Mouse (Mus musculus) ovary, postnatal 10 days (tissue): ENCODE results near the gene Duoxa1.
"Not testable (repeated sequence)": the region's sequence is repeated elsewhere in the genome, so short reads cannot be mapped to it uniquely, and the experiment has no call there.

ENCODE experiments used
- DNase-seq: peaks from one replicate; pipeline ENCODE4 v3.0.0; 2022; ENCODE audit warnings: low spot score

Gene Duoxa1

DNA sequence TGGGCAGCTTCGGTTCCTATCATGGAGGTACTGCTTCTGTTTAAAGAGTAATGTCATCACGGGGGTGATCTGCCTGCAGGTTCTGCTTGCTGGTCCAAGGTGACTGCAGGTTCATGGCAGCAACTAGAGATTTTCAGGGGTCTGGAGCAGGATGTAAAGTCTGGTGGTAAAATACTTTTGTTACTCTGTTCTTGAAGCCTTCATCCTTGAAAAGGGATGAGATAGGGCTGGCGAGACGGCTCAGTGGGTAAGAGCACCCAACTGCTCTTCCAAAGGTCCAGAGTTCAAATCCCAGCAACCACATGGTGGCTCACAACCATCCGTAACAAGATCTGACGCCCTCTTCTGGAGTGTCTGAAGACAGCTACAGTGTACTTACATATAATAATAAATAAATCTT, 16.8 kb upstream of the Duoxa1 start:
- not testable (repeated sequence) for DNase-seq

DNA sequence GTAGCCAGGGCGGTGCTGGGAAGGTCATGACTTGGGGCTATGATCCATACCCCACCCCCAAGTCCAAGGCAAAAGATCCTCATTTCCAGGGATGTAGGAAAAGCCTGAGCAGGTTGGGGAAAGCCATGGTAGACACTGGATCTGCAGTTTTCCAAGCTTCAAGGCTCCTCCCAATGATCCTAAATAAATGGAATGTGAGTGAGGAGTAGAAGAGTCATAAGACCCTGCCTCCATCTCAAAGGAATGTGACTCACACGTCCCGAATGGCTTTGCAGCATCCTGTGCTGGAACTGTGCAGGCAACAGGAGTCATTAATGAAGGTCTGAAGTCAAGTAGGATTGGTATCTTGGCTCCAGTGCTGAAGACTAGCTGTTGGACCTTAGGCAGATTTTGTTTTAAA, 14.5 kb upstream of the Duoxa1 start:
- DNase-seq, result no peak

DNA sequence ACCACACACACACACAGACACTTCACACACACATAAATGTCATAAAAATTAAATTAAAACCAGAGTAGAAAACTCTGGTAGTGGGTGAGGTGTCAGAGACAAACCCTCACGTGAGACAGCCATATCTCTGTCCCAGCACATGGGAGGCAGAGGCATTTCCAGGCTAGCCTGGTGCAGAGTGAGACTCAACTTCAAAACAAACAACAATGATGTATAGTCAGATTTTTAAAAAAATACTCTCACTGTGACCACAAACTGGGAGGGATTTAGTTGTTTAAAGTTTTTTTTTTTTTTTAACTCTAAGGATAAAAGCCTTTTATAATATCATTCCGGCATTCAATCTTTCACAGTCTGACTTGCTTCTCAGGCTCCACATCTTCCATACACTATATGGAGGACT, 11.8 kb upstream of the Duoxa1 start:
- no peak for DNase-seq

DNA sequence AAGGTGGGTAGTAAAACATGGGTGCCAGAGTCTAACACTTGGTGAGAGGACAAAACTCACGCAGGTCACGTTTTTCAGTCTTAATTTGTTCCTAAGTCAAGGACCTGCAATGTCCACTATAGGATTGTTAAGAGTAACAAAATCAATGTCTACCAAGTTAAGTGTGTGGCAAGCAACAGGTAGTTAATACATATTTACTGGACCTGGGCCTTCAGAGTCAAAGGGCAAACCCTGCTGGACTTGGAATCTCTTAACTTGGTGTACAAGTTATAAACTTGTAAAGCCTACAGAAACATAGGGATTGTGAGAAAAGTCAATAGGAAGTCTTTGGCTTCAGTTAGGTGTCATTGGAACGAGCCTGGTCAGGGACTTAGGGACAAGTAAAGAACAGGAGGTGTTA, 11.1 kb upstream of the Duoxa1 start:
- no peak for DNase-seq

DNA sequence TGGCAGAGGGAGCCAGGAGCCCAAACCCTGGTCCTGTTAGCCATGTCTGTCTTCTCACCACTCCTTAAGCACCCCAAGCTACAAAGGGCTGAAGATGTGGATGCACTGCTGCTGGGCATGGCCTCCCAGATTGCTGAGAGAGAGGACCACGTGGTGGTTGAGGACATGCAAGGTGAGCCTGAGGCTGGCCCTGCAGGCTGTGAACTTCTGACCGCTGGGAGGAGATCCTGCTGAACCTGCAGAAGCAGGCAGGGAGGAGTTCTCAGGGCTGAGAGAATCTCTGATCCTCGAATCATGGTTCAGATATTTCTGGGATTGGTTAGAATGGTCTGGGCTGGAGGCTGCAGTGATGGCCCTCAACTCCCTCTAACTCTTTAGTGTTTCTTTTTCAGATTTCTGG, 10.4 kb upstream of the Duoxa1 start:
- DNase-seq, result no peak

DNA sequence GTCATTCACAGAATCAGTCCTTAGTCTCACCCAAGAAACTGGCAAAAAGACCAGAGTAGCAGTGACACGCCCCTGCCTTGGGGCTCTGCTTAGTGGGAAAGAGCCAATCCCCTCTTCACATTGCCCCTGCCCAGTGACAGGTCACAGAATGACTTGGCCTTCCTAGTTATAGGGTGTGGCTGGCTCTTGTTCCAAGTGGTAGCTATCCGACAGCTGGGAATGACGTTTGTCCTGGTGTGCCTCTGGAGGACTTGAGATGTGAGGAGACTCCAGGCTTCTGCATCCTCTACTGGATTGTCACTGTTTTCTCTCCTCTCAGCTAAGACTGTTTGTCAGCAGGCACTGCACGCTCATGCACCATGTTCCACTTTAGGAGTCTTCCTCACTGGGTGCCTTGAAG, 3.9 kb upstream of the Duoxa1 start:
- no peak for DNase-seq

DNA sequence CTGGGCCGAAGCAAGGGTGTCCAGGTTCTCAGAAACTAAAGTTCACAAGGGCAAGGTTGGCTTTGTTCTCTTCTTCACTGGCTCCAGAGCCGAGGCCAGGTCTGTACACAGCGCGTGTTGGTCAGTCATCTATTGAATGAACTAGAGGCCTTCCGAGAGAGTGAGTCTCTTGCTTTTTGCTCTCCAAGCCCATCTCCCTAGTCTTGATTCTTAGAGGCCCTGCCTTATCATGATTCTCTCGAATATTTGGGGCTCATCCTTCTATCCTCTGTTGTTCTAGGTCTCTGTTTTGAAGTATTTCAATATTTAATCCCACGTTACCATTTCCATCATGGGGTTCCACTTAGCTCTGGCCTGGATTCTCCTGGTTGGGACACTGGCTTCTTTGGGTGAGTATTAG, 1.8 kb upstream of the Duoxa1 start, which contains the start of gene Duox1:
Gene Duox1 (plus strand): TSS at position 301 of the 400 bp plus-strand sequence.
- no peak for DNase-seq

DNA sequence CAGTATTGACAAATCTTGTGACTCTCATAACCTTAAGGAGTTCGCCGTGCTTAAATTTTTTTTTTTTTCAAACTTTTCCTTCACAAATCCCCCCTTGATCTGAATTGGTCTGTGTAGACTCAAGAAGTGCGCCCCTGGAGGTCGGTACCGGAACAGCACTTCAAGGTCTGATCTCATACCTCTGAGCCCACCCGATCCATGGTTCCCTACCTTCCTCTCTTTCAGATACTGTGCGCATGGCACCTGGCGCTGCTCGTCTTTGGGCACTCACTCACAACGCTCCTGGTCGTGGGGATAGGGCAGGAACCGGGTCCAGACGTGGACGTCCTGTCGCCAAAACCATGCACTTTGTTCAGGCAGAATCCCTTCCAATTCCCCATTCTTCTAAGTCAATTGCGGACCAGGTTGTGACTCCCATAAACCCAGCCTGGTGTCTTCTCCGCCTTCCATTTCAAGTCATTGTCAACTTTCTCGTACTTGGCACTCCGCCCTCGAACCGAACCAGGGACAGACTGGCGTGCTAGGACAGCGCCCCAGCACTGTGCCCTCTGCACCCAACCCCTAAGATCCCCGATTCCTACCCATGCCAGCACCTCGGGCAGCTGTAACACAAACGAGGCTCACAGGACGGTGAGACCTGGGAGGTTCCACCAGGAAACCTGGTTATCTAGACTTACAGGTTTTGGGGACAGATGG, 660 bp downstream of the Duoxa1 start:
- DNase-seq, result peak; percentile 41

DNA sequence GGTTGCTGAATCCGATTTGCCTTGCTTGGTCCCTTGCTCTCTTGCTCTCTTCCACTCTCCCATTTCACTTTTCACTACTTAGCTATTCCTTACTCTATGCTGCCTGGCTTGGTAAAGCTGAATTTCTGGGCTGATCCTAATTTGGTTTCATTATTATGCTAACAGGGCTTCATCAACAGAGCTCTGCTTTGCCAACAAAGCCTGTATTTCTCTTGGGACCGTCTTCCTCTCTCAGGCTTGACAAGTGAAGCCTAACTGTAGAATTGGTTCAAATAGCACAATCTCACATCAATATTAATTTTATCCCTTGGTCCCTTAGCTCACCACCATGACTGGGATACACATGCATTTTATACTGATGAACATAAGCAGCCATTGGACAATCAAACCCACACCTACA, 2.0 kb downstream of the Duoxa1 start:
- no peak for DNase-seq

DNA sequence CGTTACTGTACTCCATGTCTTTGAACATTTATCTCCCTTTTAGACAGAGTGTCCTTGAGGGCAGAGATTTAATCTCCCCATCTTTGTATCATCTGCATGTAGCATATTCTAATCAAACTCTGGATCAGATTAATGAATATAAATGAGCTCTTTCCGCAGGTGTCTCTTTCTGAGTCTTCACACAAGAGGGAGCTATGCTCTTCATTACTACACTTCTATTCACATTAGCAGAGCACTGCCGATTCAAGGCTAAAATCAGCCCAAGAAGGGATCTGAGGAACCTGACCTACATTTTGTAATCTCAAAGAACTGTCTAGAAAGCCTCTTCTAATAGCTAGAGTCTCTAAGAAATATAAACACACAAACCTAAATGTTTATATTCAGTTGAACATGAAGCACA, 3.9 kb downstream of the Duoxa1 start:
- no peak for DNase-seq

DNA sequence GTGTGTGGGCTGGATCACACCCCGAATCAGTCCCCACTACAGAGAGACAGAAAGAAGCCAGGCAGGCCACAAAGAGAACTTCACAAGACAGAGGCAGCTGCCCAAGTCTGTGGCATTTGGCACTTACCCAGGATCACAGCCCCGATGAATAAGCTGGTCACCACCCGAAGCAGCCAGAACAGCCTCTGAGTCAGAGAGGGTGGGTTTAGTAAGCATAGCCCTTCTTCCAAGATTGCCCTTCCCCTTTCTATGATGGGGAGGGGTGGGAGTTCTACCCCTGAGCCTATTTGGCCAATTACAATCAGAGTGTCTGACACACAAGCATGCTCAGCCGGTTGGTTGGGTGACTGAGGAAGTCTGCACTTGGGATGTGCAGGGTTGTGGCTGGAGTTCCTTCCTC, 7.3 kb downstream of the Duoxa1 start:
- no peak for DNase-seq

DNA sequence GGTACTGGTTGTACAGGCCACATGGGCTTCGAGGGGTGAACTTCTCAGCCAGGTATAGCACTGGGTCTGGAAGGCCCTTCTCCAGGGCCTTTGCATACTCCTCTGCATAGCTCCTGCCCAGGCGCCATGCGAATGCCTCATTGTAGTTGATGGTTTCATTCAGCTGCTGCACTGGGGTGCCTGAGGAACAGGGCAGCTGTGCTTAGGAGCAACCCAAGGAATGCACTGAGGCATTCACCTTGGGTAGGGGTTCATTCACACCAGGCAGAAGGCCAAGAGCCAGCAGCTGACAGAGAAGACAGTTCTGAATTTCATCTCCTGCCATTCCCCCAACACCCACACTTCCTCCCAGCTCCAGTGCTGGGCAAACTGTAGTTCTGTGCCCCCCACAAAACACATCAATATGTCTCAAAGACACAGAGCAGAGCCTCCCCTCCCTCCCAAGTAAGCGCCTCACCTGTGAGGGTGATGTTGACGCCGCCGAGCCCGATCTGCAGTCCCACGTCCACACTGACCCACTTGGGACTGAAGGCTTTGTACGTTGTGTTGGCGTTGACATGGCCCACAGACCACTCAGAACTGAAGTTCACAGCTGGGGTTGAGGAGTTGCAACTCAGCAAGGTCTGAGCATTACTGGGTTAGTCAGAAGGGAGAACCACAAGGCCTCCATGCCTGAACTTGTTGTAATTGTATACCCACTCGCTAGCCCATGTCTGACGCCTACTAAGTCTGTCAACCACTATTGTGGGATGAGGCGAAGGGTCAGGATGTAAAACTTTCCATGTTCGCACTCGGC, 8.2 kb downstream of the Duoxa1 start:
- no peak for DNase-seq

DNA sequence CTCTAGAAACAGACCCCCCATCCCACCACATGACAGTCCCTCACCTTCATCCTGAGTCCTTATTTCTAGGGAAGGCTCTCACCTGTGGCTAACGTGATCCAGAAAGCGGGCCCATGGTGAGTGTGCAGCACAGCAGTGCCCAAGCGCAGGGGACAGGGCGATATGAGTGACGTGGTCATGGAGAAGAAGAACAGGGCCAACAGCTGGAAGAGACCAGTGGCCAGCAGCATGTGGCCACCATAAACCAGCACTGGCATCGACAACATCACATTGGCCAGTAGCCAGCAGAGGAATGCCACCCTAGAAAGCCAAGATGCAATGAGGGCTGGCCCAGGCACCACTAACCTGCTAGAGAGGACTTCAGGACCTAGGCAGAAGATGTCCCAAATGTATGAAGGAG, 9.0 kb downstream of the Duoxa1 start:
- DNase-seq, result no peak

DNA sequence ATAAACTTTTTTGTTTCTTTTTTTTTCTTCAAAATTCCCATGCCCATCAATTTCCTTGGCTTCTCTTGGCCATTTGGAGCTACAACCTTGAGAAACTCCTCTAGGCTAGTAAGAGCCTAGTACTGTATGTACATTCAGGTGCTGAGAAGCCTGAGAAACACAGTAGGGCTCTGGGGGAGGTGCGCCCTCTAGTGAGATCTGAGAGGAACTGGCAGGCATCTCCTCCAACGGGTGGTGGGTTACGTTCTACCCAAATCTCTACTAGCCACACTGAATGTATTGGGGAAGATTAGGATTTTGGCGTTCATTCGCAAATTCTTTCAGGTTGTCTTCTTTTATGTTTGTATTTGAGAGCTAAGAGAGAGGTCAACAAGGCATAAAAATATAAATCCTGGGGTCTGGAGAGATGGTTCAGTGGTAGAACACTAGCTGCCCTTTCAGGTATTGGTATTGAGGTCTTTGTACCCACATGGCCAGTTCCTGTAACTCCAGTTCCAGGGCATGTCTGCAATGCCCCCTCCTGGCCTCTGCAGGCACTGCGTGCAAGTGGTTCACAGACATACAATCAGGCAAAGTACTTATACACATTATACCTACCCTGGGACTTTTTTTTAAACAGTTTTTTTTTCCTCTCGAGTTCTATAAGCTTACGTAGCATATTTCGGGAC, 10.8 kb downstream of the Duoxa1 start:
- DNase-seq, result no peak

DNA sequence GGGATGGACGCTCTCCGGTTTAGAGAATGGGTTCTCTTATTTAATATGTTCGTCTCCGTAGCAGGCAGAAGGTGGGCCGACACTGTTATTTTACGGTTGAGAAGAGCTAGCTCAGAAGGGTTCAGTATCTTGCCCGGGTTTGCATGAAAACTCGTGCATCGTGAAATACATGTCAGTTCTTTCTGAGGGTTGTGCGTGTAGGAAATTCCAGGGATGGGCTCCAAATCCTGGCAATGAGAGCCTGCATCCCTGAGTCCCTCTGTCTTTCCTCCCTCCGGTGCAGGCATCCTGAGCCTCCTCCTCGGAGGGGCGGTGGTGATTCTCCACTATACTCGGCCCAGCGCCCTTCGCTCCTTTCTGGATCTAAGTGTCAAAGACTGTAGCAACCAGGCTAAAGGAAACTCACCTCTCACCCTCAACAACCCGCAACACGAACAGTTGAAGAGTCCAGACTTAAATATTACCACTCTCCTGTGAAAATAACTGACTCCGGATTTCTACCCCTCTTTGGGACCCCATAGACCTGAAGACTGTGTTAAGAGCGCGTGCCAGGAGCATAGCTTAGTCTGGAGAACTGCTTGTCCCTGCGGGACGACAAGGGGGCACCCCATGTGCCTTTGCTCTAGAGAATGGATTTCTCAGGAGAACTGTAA, 11.5 kb downstream of the Duoxa1 start:
- DNase-seq, result no peak

DNA sequence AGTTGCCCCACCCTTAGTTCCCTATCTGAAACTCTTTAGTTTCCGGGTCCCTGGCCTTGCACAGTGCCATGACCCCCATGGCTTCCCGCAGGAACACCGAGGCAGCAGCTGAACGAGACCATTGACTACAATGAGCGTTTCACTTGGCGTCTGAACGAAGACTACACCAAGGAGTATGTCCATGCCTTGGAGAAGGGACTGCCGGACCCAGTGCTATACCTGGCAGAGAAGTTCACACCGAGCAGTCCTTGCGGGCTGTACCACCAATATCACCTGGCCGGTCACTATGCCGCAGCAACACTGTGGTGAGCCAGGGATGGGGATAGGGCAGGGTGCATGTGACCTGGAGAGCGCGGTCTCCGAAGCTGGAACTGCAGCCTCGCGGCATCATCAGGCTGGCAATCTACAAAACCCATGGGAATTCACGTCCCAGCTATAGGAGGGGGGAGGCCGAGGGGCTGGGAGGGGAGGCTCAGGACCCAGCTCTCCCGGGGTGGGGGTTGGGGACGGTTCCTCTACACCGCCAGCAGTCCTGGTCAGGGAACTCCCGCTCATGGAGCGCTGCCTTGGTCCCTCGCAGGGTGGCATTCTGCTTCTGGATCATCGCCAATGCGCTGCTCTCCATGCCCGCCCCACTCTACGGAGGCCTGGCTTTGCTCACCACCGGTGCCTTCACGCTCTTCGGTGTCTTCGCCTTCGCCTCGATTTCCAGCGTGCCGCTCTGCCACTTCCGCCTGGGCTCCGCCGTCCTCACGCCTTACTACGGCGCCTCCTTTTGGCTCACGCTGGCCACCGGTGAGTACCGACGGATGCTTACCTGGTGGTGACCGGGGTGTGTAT, 12.2 kb downstream of the Duoxa1 start:
- DNase-seq, result no peak

DNA sequence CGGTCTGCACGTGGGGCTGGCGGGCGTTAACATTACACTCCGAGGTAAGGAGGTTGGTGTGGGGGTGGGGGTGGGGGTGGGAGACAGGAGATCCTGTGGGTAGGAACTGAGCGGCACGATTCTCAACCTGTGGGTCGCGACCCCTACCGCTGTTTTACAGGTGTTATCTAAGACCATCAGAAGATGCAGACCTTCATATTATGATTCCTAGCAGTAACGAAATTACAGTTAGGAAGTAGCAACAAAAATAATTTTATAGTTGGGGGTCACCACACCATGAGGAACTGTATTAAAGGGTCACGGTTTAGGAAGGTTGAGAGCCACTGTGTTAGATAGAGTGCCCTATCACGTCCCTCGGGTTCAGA, 12.9 kb downstream of the Duoxa1 start:
- no peak for DNase-seq

DNA sequence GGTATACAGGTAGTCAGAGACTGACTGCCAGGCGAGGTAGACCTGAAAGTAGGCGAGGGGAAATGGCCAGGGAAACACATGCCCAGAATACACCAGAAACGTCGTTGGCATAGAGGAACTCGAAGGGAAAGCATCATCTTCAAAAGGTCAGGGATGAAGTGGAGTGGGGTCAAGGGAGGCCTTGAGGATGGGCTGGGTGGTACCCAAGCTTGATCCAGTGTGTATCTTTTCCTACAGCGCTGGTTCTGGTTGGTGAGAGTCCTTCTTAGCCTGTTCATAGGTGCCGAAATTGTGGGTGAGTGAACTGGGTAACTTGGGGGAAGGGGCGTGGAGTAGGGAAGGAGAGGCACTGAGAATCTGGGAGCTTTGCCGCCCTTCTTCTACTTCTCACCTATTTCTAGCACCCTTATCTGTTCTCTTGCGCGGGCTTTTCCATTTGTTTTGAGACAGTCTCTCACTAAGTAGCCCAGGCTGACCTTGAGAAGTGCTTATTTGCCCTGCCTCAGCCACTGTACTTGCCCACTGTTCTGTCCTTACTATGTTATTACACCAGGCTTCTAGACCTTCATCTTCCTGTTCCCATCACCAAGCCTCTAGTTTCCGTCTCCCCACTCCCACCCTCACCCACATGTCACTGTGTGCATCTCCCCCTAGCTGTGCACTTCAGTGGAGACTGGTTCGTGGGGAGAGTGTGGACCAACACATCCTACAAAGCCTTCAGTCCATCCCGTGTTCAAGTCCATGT, 13.4 kb downstream of the Duoxa1 start:
- no peak for DNase-seq

DNA sequence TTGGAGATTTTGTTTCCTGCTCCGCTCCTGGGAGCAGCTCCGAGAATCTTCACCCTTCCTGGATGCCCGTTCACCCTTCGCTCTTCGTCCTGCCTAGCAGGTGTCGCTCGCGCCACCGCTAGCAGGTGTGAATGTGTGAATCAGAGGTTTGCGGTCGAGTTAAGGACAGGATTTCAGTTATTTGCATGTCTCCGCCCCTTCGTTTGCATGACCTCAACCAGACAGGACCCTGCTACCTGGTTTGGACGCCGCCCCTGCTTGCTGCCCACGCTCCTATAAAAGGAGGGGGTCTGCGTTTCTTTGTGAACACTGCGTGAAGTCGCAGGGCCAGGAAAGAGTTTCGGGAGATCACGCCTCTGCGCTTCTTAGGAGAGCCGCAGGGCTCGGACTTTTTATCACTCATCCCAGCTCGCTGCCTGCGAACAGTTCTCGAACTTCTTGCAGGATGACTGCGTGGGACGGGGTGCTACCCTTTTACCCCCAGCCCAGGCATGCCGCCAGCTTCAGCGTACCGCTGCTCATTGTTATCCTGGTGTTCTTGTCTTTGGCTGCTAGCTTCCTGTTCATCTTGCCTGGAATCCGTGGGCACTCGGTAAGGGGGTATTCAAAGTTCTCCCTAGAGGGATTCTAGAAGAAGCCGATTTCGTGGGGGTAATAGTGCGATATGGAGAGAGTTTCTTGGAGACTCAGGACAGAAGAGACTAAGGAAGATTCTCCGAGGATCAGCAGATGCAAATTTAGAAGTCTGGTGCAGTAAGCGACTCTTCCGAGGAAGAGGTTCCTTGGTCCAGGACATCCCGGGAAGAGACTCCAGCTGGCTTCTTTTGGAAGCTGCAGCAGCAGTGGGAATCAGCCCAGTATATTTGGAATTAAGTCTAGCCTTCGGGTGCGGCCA, 14.7 kb downstream of the Duoxa1 start, which contains the start of gene Duoxa2:
Gene Duoxa2 (plus strand): TSS at position 305 of the 895 bp plus-strand sequence.
- no peak for DNase-seq

DNA sequence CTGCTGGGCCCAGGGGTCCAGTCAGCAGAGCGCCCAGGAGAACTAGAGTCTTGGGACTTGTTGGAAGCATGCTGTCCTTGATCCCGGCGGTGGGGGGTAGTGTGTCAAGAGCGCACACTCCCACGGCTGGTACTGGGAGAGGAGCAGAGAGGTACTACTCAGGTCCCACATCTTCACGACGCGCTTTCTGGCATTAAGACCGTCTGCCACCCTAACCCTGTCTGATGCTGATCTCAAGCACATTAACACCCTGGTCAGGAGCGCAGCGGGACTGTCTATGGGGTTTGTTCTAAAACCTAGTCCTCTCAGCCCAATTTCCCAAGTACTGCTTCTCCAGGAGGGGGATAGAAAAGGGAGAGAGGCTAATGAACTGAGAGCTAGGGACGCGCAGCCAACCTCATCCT, 15.4 kb downstream of the Duoxa1 start, which contains the start of gene Duox2:
Gene Duox2 (minus strand): TSS at position 354 of the 404 bp plus-strand sequence.
- DNase-seq, result no peak
